Mouse (Mus musculus) testis, postnatal 14 days (tissue): ENCODE measurements around the gene Abcc3.
A peak's percentile ranks its signal among the peaks of the same experiment; 100 is the strongest.

ENCODE experiments used
- DNase-seq: peaks from one replicate; pipeline ENCODE4 v3.0.0; 2021; ENCODE audit warnings: low spot score

Abcc3 gene

DNA sequence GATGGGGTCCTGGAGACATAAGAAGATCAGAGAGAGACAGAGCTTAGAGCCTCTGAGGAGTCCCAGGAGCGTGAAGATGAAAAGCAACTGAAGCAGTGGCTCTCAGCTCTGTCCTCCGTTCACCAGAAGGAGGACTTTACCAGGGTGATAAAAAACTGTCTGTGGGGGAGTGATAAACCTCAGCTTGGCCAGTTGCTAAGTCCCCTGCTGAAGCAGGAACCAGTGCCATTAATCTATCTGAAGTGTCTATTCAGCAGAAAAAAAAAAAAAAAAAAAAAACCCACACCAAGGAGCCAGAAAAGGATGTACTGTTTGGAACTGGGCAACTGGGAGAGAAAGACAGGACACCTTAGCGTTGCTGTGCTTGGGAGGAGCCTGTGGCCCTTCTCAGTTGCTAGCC is 41.7 kb downstream of the Abcc3 start:
- DNase-seq: no peak

DNA sequence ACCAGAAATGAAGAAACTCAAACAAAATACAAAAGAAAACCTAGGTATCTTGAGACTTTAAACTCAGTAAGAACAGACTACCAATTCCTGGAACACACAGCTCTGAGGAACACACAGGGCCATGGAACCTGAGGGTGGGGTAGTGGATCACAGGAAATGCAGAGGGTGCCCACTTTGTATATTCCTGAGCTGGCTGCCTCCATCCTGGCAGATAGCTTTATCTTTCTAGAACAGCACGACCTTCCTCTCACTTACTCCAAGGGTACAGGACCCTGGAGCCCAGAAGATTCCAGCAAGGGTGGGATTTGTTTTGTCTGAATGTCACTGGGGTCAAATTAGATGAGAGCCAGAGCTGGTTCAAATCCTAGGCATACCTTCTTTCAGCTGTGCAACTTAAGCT is 42.5 kb downstream of the Abcc3 start:
- no peak for DNase-seq

GRCm38 (mm10) chr11:94349839-94350238 is 43.0 kb downstream of the Abcc3 start:
- DNase-seq: no peak

DNA sequence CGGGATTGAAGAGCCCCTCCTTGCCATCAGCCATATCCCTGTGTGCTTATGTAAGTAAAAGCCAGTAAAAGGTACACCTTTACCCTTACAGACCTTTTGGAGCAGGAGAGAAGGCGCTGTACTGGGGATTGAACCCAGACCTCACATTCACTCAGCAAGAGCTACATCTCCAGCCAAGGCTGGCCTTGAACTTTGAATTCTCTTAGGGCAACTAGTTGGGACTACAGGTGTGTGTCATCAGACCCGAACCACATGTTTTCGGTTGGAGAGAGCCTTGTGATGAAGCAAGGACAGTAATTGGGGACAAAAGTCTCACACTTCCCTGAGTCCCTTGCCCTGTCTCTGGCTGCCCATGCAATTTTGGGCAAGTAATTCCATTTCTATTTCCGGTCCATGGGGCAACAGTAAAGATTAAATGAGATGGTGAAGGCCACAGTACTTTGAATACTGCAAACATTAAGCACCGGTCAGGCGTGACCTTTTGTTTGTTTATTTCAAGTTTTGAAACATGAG is 45.7 kb downstream of the Abcc3 start:
- DNase-seq: no peak

GRCm38 (mm10) chr11:94346611-94347010 is 46.2 kb downstream of the Abcc3 start:
- peak; percentile 35 for DNase-seq

- DNase-seq: no peak
Measured at GRCm38 (mm10) chr11:94345926-94346325, 46.9 kb downstream of the Abcc3 start.

DNA sequence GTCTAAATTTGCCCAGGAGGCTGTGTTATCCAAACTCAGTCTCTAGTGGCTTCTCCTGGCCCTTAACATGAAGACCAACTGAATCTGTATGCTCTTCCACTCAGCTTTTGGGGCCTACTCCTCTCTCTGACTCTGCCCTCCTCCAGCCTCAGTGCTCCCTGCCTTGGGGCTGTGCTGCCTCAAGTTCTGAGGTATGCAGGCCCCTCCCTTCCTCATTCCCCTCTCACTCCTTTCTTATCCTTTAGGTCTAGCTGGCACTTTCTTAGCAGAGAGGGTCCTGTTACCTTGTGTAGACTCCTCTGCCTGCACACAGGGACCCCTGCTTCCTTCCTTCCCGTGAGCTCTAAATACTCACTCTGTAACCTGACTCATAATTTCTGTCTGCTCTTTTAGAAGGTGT is 48.3 kb downstream of the Abcc3 start:
- no peak for DNase-seq

DNA sequence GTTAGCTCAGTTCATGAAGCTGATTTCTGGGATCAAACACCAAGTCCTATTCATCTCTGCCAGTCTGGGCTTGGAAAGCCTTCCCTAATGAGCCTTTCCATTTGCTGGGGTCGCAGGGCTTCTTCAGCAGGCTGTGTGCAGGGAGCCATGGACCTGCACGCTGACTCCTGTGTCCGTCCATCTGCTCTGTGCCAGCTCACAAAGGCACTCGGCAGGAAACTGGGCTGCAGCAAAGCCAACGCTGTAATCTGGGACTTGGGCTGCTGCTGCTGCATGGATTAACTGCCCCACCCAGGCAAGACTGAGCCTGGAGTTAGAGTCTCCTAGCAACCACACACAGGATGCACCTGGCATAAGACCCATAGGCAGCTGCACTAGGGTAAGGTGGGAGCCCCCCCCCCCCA is 48.8 kb downstream of the Abcc3 start:
- no peak for DNase-seq

DNA sequence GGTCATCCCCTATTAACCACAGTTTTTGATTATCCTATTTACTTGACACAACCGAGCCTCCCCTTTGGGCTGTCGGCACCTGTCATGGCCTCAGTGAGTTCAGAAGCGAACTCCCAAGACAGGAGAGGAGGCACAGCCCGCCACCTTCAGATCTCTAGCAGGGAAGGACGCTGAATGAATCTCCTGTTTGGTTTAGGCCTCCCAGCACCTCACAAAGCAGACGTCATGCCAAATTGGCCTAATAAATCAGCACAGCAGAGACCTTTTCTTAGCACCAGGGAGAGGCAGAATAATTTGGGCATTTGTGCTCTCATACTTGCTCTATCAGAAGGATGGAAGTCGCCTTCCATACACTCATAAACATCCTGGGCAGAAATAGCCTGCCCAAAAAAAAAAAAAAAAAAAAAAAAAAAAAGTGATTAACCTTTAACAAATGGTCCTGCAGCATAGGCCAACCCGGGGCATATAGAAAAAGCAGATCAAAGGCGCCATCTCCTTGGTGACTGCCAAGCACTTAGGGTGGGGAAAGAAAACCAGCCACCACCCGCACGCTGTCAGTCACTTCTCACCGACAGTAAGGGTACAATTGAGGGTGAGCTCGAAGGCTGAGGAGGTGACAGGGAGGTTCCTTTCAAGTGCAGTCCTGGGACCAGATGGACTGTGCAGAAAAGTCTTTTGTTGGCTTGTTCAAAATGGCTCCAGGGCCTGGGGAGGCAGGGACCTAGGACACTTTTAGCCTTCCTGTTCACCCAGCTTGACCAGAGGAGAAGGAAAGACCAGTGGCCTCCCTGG is 50.5 kb downstream of the Abcc3 start:
- no peak for DNase-seq

GRCm38 (mm10) chr11:94340948-94341933 is 51.6 kb downstream of the Abcc3 start:
- DNase-seq: no peak

- DNase-seq: no peak
Measured at GRCm38 (mm10) chr11:94339732-94340585, 52.8 kb downstream of the Abcc3 start.

- no peak for DNase-seq
Measured at GRCm38 (mm10) chr11:94338347-94338746, 54.5 kb downstream of the Abcc3 start.

DNA sequence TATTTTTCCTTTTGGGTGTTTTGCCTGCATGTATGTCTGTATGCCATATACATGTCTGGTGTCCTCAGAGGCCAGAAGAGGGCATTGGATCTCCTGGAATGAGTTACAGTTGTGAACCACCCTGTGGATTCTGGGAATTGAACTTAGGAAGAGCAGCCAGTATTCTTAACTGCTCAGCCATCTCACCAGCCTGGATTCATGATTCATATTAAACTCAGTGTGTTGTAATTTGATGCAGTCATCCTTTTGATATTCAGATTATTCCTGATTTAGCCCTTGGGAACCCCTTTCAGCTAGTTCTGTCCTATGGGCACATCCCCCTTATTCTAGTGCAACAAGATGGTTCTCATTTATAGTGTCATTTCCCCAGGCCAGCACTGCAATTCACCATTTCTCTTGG is 56.2 kb downstream of the Abcc3 start:
- DNase-seq: no peak

GRCm38 (mm10) chr11:94334386-94334968 is 58.3 kb downstream of the Abcc3 start:
- no peak for DNase-seq

DNA sequence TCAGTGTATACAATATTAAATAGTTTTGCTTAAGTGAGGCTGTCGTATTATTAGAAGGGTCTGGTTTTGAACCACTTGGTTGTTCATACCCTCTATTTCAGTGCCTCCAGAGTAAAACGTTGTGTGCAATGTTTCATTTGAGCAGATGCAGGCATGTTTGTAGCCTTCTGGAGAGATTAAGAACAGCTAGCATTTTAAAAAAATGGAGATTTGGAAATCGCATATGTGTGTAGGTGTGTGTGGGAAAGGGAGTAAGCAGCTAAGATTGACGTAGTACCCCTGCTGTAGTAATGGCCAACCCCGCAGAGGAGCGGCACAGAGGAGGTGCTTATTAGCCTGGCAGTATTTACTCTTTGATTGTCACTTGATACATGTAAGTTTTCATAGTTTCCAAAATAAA is 60.1 kb downstream of the Abcc3 start:
- DNase-seq: no peak

DNA sequence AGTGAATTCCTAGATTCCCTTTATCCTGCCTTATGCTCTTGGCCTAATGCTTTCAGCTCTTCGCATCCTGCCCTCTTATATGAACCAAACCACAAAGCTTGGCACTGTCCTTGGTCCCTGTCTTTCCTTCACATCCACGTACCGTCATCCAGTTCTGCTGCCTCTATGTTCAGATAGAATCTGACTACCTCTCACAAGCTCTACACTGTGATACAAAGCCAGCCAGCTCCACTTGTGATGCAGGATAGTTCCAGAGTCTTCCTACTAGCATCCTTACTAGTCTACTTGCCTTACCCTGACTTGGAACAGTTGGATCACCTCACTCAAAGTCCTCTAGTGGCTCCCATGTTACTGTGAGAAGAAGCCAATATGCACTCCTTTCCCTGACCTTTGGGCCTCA is 62.6 kb downstream of the Abcc3 start:
- DNase-seq: no peak

GRCm38 (mm10) chr11:94329270-94329891 is 63.4 kb downstream of the Abcc3 start:
- DNase-seq: no peak

- DNase-seq: no peak
Measured at GRCm38 (mm10) chr11:94328644-94329025, 64.2 kb downstream of the Abcc3 start.

DNA sequence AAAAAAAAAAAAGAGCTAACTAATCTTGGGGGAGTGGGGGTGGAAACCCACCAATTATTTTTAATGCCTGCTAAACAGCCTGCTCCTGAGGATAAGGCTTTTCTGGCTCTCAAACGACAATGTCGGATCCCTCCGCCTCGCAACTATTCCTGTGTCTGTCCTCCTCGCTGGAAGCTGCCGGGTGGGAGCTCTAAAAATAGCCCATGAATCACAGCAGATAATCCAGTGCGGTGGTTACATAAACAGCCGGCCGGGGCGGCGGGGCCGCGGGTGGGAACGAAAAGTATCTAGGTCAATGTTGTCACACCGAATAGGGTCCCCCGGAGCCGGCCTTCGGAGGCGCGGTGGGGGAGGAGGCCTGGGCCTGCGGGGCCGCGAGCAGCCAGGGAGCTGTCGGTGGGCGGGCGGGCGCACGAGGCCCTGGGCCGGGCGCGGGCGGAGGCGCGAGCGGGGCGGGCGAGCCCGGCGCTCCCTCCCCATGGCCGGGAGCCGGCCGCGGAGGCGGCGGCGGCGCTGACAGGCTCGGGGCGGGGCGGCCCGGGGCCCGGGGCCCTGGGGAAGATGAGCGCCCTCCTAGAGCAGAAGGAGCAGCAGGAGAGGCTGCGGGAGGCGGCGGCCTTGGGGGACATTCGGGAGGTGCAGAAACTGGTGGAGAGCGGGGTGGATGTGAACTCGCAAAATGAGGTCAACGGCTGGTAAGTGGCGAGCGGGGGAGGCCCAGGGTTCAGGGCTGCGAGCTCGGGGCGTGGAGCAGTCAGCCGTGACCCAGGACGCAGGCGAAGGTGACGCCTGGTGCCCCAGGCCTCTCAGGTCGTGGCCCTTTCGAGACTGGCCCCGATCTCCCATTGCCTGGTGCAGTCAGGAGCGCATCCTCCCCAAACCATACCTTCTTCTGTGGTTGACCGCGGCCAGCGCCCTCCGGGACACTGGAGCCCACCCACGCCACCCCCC is 64.8 kb downstream of the Abcc3 start, which contains the start of gene Ankrd40:
Gene Ankrd40 (plus strand): TSS at position 309 of the 951 bp plus-strand sequence.
- DNase-seq: peak; percentile 95

DNA sequence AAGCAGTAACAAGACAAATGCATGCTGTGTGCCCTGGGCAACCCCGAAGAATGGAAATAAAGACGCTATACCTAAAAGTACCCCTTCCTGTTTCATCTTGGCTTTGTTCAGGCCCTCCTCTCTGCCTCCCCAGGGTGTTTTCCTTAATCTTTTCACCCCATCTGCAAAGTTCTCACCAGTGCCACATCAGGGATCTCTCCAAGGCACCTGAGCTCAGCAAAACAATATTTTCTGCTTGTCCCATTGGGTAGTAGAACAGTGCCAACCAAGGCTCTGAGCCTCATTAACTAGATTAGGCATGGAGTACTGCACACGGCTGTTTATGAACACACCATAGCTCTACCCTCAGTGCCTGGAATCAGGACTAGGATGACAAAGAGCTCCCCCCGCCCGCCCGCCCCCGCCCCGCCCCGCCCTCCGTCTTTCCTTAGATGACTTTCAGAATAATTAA is 65.8 kb downstream of the Abcc3 start:
- DNase-seq: no peak
